In genomic region chr4:102986917-102987316, GRCm38 (mm10) we compare ENCODE assay signal across 8 mouse cellular contexts. TPM values are rescaled to one million over a fixed set of nuclear protein-coding genes. Genes with fewer than 3 reads are reported as not detected.
A peak's percentile ranks its signal among the peaks of the same experiment; 100 is the strongest.
DNase-seq lines count a peak whose midpoint lies in the region; ATAC-seq and TF ChIP-seq lines count a peak whose summit lies in the region.

No protein-coding gene starts in this region.

- in situ Hi-C loops in Patski (cut with MboI; ENCODE audit: low pct_unique_long_range_greater_than_20kb), result loop anchor here (5.0 to 10.0 kb wide), 2 partner anchors 160 to 358 kb away; no protein-coding TSS in a partner anchor

- H3K36me3 ChIP-seq in heart, embryonic 12.5 days, result no peaks in the 10 kb centered on the region

- intact Hi-C loops in heart, postnatal 10 days (cut with DNase I), result loop anchor here (1.0 to 5.0 kb wide), 2 partner anchors 159 to 360 kb away; no protein-coding TSS in a partner anchor

- H3K4me2 ChIP-seq in heart, embryonic 12.5 days, result no peak overlapping the region

- H3K27ac ChIP-seq in heart, embryonic 12.5 days (ENCODE audit: poor library complexity, severe bottlenecking), result no peak overlapping the region

- H3K4me3 ChIP-seq in heart, embryonic 12.5 days, result no peak overlapping the region

- H3K9me3 ChIP-seq in heart, embryonic 12.5 days (replicated peaks), result no peaks in the 10 kb centered on the region

- CTCF ChIA-PET in Patski (lab: Charles Lee), result interaction anchor here (0.6 to 2.1 kb wide), 9 partner anchors 9 to 471 kb away, joined by 3 to 7 read pairs (median 3); no protein-coding TSS in a partner anchor

- 1% methylated on average over 2 of the region's 2 CpGs for WGBS in heart, embryonic 12.5 days

- ATAC-seq in heart, embryonic 12.5 days (ENCODE audit: insufficient number of reproducible peaks, low FRiP score), result no peak
- no peak for ATAC-seq in Patski

- H3K27me3 ChIP-seq in heart, embryonic 12.5 days (replicated peaks), result no peaks in the 10 kb centered on the region; the same call in 1 of the 2 replicates
- H3K27me3 ChIP-seq in Patski, result no peaks in the 10 kb centered on the region

- H3K4me1 ChIP-seq in heart, embryonic 12.5 days (replicated peaks), result 0 out of 2 replicates have a peak, but pooled peaks cover 5% of the 10 kb centered on the region

- H3K9ac ChIP-seq in heart, embryonic 12.5 days, result no peak overlapping the region

- peak; percentile 60 for DNase-seq in heart, adult 8-10 months (ENCODE audit: low spot score)
- DNase-seq in Patski (ENCODE audit: low read depth, low spot score), result no peak
- peak; percentile 80 to 81 for DNase-seq in cerebellum, postnatal 14 days
- peak; percentile 59 to 79 for DNase-seq in heart, postnatal 10 days
- DNase-seq in kidney, postnatal 10 days, result peak; percentile 67
- peak; percentile 66 for DNase-seq in lung, postnatal 14 days
- DNase-seq in right cerebral cortex, postnatal 14 days, result peak; percentile 45

- POLR2A ChIA-PET in Patski (lab: Charles Lee), result no interaction called here

- peak; percentile 68 for TF ChIP-seq CTCF in Patski (IDR thresholded peaks at IDR 0.05)

RNA-seq across cellular contexts. Expression of gene Tctex1d1, which starts 8.5 kb away (rescaled TPM):
- total RNA-seq in heart, adult 8-10 months (2022), result not detected
- not detected in 2 replicates for polyA plus RNA-seq in heart, embryonic 12.5 days (2016; fragmentation: Nextera tagmentation; extraction: Ambion mirVana)
- not detected for polyA plus RNA-seq in Patski (2021)
- total RNA-seq in heart, postnatal 10 days (2021), result under 1 TPM in 1 of 2 experiments, not detected in 1; 0.41 TPM

RNA-seq across cellular contexts. Expression of gene Insl5, which starts 39.7 kb away (rescaled TPM):
- not detected for total RNA-seq in heart, adult 8-10 months (2022)
- polyA plus RNA-seq in heart, embryonic 12.5 days (2016; fragmentation: Nextera tagmentation; extraction: Ambion mirVana), result not detected in 2 replicates
- not detected for polyA plus RNA-seq in Patski (2021)
- total RNA-seq in heart, postnatal 10 days (2021), result not detected
